Mouse (Mus musculus) small intestine, adult 2 months (tissue): Measurements from ENCODE around the gene Dhrs1. TPM values are rescaled to one million over a fixed set of nuclear protein-coding genes. Genes with fewer than 3 reads are reported as not detected.

Experiments
- H3K27ac ChIP-seq: fragments of 200-500 bp; 2 replicates; pipeline ENCODE4 v1.5.1; 2012; ENCODE audit warnings: low read depth, low read length, control low read depth, inconsistent platforms; ENCODE audit not compliant: insufficient read depth
- H3K27me3 ChIP-seq: fragments of 200-500 bp; 2 replicates; pipeline ENCODE4 v1.6.1; 2012; ENCODE audit warnings: mild to moderate bottlenecking, moderate library complexity, low read length, inconsistent platforms; ENCODE audit not compliant: control insufficient read depth, insufficient read depth
- H3K36me3 ChIP-seq: fragments of 200-500 bp; 2 replicates; pipeline ENCODE4 v1.6.1; 2012; ENCODE audit warnings: mild to moderate bottlenecking, low read length, control low read depth, inconsistent platforms; ENCODE audit not compliant: control insufficient read depth, insufficient read depth
- H3K4me1 ChIP-seq: fragments of 200-500 bp; 2 replicates; pipeline ENCODE4 v1.6.1; 2012; ENCODE audit warnings: low read length, inconsistent platforms, mixed read lengths; ENCODE audit not compliant: control insufficient read depth, insufficient read depth, insufficient read length
- H3K4me3 ChIP-seq: fragments of 200-500 bp; 2 replicates; pipeline ENCODE4 v1.5.1; 2012; ENCODE audit warnings: low read depth, mild to moderate bottlenecking, control low read depth, inconsistent platforms, low read length, moderate library complexity
- CTCF ChIP-seq: fragments of 200-500 bp; IDR thresholded peaks from 2 replicates; pipeline ENCODE4 v1.5.1; 2012; ENCODE audit warnings: low read depth, mild to moderate bottlenecking, control low read depth, inconsistent platforms, low read length, moderate library complexity, mixed read lengths; ENCODE audit not compliant: insufficient replicate concordance, insufficient read length; ENCODE audit errors: extremely low read depth
- POLR2A ChIP-seq: fragments of 200-500 bp; IDR thresholded peaks from 2 replicates; pipeline ENCODE4 v1.6.1; 2012; ENCODE audit warnings: low read depth, mild to moderate bottlenecking, control low read depth, inconsistent platforms, low read length, moderate library complexity
- whole genome bisulfite sequencing: fragments of 180-500 bp; shearing (Covaris S2); methylation state at CpG from one replicate; pipeline ENCODE4 v1.1.7; 2018; 5-methylcytosine and 5-hydroxymethylcytosine counted together
- polyA plus RNA-seq: library from polyadenylated mRNA; depleted of rRNA; stranded (reverse); fragments of >200 nt; gene quantifications from 2 replicates; pipeline ENCODE4 v1.2.3, GENCODE M21; 2012

Dhrs1 gene
- polyA plus RNA-seq, 1 experiment = 223 TPM

- TF ChIP-seq CTCF = no peak
- no peak for TF ChIP-seq POLR2A
- Histone ChIP-seq H3K27me3 (0 out of 2 replicates have a peak, but pooled peaks cover 3% of the 10 kb centered on the region), H3K4me3 (peak within 1 kb of the TSS; percentile 56), H3K4me1 (peaks cover 10% of the 10 kb centered on the region), H3K36me3 (peaks cover 17% of the 10 kb centered on the region), H3K27ac (no peak within 1 kb of the TSS)
- WGBS = 28% methylated on average over 4 of the region's 4 CpGs
These were observed 31.8 kb downstream of the Dhrs1 start, which contains the start of gene Tgm1 for GRCm38 (mm10) chr14:55713729-55714122. Gene Tgm1, minus strand, starts transcription at chr14:55713926.

GRCm38 (mm10) chr14:55713007-55713728 is 32.3 kb downstream of the Dhrs1 start:
- Histone ChIP-seq H3K4me3 (peak overlapping the region; percentile 56), H3K36me3 (peaks cover 14% of the 10 kb centered on the region), H3K27ac (no peak overlapping the region), H3K27me3 (0 out of 2 replicates have a peak, but pooled peaks cover 3% of the 10 kb centered on the region), H3K4me1 (peaks cover 10% of the 10 kb centered on the region)
- 5% methylated on average over 25 of the region's 25 CpGs for WGBS
- TF ChIP-seq POLR2A = no peak
- no peak for TF ChIP-seq CTCF

GRCm38 (mm10) chr14:55711786-55712185 is 33.7 kb downstream of the Dhrs1 start:
- 0 out of 2 replicates have a peak, but pooled peaks cover 3% of the 10 kb centered on the region for H3K27me3 ChIP-seq
- H3K27ac ChIP-seq = no peak overlapping the region
- H3K4me3 ChIP-seq = no peak overlapping the region
- peaks cover 10% of the 10 kb centered on the region for H3K4me1 ChIP-seq
- H3K36me3 ChIP-seq = 0 out of 2 replicates have a peak, but pooled peaks cover 5% of the 10 kb centered on the region
- 86% methylated on average over 7 of the region's 7 CpGs for WGBS
- TF ChIP-seq CTCF (no peak), POLR2A (no peak)

GRCm38 (mm10) chr14:55709509-55709908 is 36.0 kb downstream of the Dhrs1 start:
- no peaks in the 10 kb centered on the region for H3K36me3 ChIP-seq
- 87% methylated on average over 4 of the region's 4 CpGs for WGBS
- H3K27ac ChIP-seq = no peak overlapping the region

GRCm38 (mm10) chr14:55707397-55707796 is 38.1 kb downstream of the Dhrs1 start:
- no peaks in the 10 kb centered on the region for H3K36me3 ChIP-seq
- H3K4me3 ChIP-seq = no peak overlapping the region
- peaks cover 5% of the 10 kb centered on the region for H3K4me1 ChIP-seq
- no peaks in the 10 kb centered on the region for H3K27me3 ChIP-seq
- WGBS = 91% methylated on average over 5 of the region's 5 CpGs
- no peak overlapping the region for H3K27ac ChIP-seq
- TF ChIP-seq POLR2A (no peak), CTCF (no peak)

More at GRCm38 (mm10) chr14:55709509-55709908, 36.0 kb downstream of the Dhrs1 start:
- TF ChIP-seq CTCF (no peak), POLR2A (no peak)
- H3K27me3 ChIP-seq = 0 out of 2 replicates have a peak, but pooled peaks cover 3% of the 10 kb centered on the region
- peaks cover 16% of the 10 kb centered on the region for H3K4me1 ChIP-seq
- H3K4me3 ChIP-seq = no peak overlapping the region

- Histone ChIP-seq H3K4me1 (peaks cover 5% of the 10 kb centered on the region), H3K27ac (no peak overlapping the region), H3K4me3 (no peak overlapping the region), H3K27me3 (no peaks in the 10 kb centered on the region), H3K36me3 (no peaks in the 10 kb centered on the region)
- TF ChIP-seq CTCF = no peak
- TF ChIP-seq POLR2A = no peak
- 72% methylated on average over 8 of the region's 8 CpGs for whole genome bisulfite sequencing
These were observed 39.4 kb downstream of the Dhrs1 start for GRCm38 (mm10) chr14:55706051-55706600.

- 56% methylated on average over 6 of the region's 6 CpGs for WGBS
- peaks cover 5% of the 10 kb centered on the region for H3K4me1 ChIP-seq
- no peak overlapping the region for H3K4me3 ChIP-seq
- H3K27me3 ChIP-seq = no peaks in the 10 kb centered on the region
- no peaks in the 10 kb centered on the region for H3K36me3 ChIP-seq
- H3K27ac ChIP-seq = no peak overlapping the region
- TF ChIP-seq CTCF (no peak), POLR2A (no peak)
These were observed 42.7 kb downstream of the Dhrs1 start for GRCm38 (mm10) chr14:55702761-55703160.
